Mouse (Mus musculus): ENCODE data around the gene Rasgef1b. TPM values are rescaled to one million over a fixed set of nuclear protein-coding genes. Genes with fewer than 3 reads are reported as not detected.
A peak's percentile ranks its signal among the peaks of the same experiment; 100 is the strongest.

Gene Rasgef1b
- polyA plus RNA-seq, 1 experiment from 2014 or later: 13.3 TPM

DNA sequence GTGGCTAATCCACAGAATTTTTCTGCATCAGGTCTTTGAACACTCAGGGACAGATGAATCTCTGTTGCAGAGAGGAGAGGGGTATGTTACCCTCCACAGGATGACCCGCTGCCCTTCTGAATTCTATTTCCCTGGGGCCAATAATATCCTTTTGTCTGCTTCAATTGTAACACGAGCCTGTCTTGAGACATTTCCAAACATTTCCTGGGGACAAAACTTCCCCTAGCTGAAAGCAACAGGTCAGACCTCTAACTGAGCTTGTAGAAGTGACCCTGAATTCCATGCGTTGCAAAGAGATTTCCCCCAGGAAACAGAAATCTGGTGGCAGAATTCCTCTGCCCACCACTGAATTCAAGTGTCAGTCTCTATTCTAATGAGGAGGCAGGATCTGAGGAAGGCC is 169.1 kb downstream of the Rasgef1b start:
- no peak overlapping the region for H3K27ac ChIP-seq (ENCODE audit: low read depth, low read length)
- H3K4me1 ChIP-seq (replicated peaks; ENCODE audit: control insufficient read depth, insufficient read depth, low read length): no peaks in the 10 kb centered on the region
- H3K9me3 ChIP-seq (ENCODE audit: control insufficient read depth, low read length): no peaks in the 10 kb centered on the region
- ATAC-seq (replicated peaks; ENCODE audit: low FRiP score) (no peak), DNase-seq (ENCODE audit: low spot score) (no peak)
- no peaks in the 10 kb centered on the region for H3K27me3 ChIP-seq (replicated peaks; ENCODE audit: control insufficient read depth, insufficient read depth, low read length)
- H3K4me2 ChIP-seq: no peak overlapping the region
- no peak overlapping the region for H3K9ac ChIP-seq (ENCODE audit: low read depth, low read length)
- H3K4me3 ChIP-seq (ENCODE audit: low read depth, low read length): no peak overlapping the region
- WGBS: 58% methylated on average over 3 of the region's 3 CpGs
- H3K36me3 ChIP-seq (ENCODE audit: control insufficient read depth, insufficient read depth, low read length): no peaks in the 10 kb centered on the region

DNA sequence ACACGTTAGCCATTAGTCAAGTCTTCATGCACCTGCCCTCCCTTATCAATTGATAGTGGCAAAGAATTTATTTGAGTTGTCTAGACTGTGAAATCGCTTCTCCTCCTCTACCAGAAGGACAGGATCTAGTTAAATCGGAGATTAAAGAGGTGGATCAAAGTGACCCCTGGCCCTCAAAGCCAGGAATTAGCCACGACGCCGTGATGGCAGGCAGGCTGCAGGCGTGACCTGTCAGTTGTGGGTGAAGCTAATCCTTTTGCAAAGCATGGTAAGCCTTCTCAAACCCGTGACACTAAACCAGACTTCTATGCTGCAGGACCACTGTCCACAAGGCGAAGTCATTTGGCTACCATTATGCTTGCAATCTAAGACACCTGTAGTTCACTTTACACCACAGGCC is 170.6 kb downstream of the Rasgef1b start:
- H3K9me3 ChIP-seq (ENCODE audit: control insufficient read depth, low read length): no peaks in the 10 kb centered on the region
- H3K4me1 ChIP-seq (replicated peaks; ENCODE audit: control insufficient read depth, insufficient read depth, low read length): no peaks in the 10 kb centered on the region
- H3K4me3 ChIP-seq (ENCODE audit: low read depth, low read length): no peak overlapping the region
- H3K9ac ChIP-seq (ENCODE audit: low read depth, low read length): no peak overlapping the region
- H3K27me3 ChIP-seq (replicated peaks; ENCODE audit: control insufficient read depth, insufficient read depth, low read length): no peaks in the 10 kb centered on the region
- no peak for ATAC-seq (replicated peaks; ENCODE audit: low FRiP score)
- 70% methylated on average over 9 of the region's 9 CpGs for WGBS
- H3K4me2 ChIP-seq: no peak overlapping the region
- DNase-seq (ENCODE audit: low spot score): no peak
- no peaks in the 10 kb centered on the region for H3K36me3 ChIP-seq (ENCODE audit: control insufficient read depth, insufficient read depth, low read length)
- no peak overlapping the region for H3K27ac ChIP-seq (ENCODE audit: low read depth, low read length)

DNA sequence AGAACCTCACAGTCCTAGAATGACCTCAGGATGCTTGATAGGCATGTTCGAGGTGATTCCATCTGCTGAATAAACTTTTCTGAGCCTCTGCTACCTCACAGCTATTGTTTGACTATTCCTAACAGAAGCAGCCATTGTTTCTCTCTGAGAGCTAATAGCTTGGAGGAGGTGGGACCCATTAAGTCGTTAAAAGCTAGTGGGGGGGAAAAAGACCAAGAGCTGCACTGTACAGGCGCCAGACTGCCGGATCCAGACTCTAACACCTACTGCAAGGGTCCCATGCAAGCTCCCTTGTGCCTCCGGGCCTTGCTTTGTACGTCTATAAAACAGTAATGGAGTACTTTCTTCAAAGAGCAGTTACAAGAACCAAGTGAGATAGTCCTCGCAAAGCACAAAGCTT is 176.2 kb downstream of the Rasgef1b start:
- no peak for ATAC-seq (replicated peaks; ENCODE audit: low FRiP score)
- WGBS: 68% methylated on average over 7 of the region's 7 CpGs
- H3K9me3 ChIP-seq (ENCODE audit: control insufficient read depth, low read length): no peaks in the 10 kb centered on the region
- no peak overlapping the region for H3K4me3 ChIP-seq (ENCODE audit: low read depth, low read length)
- no peak overlapping the region for H3K9ac ChIP-seq (ENCODE audit: low read depth, low read length)
- H3K4me2 ChIP-seq: no peak overlapping the region
- no peak overlapping the region for H3K27ac ChIP-seq (ENCODE audit: low read depth, low read length)
- H3K27me3 ChIP-seq (replicated peaks; ENCODE audit: control insufficient read depth, insufficient read depth, low read length): no peaks in the 10 kb centered on the region
- no peaks in the 10 kb centered on the region for H3K4me1 ChIP-seq (replicated peaks; ENCODE audit: control insufficient read depth, insufficient read depth, low read length)
- H3K36me3 ChIP-seq (ENCODE audit: control insufficient read depth, insufficient read depth, low read length): no peaks in the 10 kb centered on the region
- no peak for DNase-seq (ENCODE audit: low spot score)

DNA sequence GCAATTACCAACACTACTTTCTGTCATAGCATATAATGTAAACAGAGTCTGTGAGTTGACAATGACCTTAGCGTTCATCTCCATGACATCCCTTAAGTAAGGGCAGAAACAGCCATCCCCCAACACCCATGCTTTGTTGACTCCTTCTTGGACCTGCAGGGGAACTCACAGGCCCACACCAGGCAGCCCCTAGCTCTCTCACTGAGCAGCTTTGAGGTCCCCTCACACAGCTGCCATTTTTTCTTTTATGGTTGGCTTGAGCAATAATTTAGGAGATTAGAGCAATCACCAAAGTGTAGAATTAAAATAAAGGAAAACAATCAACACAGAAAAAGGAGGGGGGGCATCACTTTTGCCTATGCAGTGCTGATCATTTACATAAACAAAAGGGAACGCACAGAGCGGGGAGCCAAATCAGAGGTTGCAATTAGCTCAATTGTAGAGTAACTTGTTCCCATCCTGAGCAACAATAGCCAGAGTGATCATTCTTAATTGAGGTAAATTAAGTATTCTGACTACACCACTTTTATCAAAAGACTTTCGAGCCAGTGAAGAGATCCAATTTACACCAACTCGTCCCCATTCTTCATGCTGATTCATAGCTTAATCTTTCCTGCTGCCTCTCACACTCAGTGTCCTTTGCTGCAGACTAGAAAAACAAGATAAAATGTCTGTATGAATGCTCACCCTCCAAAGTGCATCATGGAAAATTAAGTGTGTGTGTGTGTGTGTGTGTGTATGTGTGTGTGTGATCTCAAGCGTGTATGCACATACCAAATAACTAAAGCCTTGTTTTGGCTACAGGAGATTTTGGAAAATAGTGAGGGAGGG is 184.0 kb downstream of the Rasgef1b start:
- no peaks in the 10 kb centered on the region for H3K9me3 ChIP-seq (ENCODE audit: control insufficient read depth, low read length)
- H3K4me1 ChIP-seq (replicated peaks; ENCODE audit: control insufficient read depth, insufficient read depth, low read length): peaks cover 14% of the 10 kb centered on the region
- H3K9ac ChIP-seq (ENCODE audit: low read depth, low read length): no peak overlapping the region
- H3K4me2 ChIP-seq: no peak overlapping the region
- 65% methylated on average over 6 of the region's 6 CpGs for WGBS
- DNase-seq (ENCODE audit: low spot score) (no peak), ATAC-seq (replicated peaks; ENCODE audit: low FRiP score) (no peak)
- no peaks in the 10 kb centered on the region for H3K27me3 ChIP-seq (replicated peaks; ENCODE audit: control insufficient read depth, insufficient read depth, low read length)
- no peak overlapping the region for H3K4me3 ChIP-seq (ENCODE audit: low read depth, low read length)
- H3K36me3 ChIP-seq (ENCODE audit: control insufficient read depth, insufficient read depth, low read length): no peaks in the 10 kb centered on the region
- H3K27ac ChIP-seq (ENCODE audit: low read depth, low read length): no peak overlapping the region

DNA sequence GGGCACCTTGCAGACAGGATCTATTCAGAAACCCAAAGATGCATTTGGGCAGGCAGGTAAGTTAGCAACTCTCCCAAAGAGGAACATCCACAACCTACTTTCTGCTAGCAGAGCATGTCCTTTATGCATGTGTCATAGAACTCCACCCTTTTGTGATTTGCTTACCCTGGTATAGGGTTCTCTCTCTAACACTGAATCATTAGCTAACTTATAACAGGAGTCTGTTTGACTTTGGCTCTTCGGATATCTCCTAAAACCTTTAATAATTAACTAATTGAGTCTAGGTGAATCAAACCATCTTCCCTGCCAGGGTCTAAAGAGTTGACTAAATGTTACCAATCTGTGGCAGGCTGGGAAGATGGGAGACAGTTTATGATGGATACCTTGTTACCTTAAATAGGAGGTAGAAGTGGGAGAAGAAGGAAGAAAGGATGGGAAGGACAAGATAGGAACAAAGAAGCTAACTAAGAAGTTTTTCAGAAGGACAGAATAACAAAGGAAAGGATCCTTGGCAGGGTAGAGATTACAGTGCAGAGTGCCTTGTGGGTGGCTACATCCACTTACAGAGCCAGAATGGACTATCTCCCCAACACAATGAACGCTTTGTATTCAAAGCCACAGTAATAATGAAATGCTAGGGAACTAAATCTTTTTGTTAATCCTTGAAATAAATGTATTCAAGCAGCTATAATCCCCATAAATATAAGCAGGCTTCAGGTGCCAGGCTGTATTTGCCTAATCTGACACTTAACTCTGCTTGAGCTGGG is 186.7 kb downstream of the Rasgef1b start:
- DNase-seq (ENCODE audit: low spot score) (no peak), ATAC-seq (replicated peaks; ENCODE audit: low FRiP score) (peak; percentile 32; the same call in 1 of the 2 replicates)
- H3K4me1 ChIP-seq (replicated peaks; ENCODE audit: control insufficient read depth, insufficient read depth, low read length): peaks cover 14% of the 10 kb centered on the region
- H3K4me2 ChIP-seq: peak overlapping the region; percentile 42
- H3K27ac ChIP-seq (ENCODE audit: low read depth, low read length): peak overlapping the region; percentile 41; the same call in 1 of the 2 replicates
- no peaks in the 10 kb centered on the region for H3K27me3 ChIP-seq (replicated peaks; ENCODE audit: control insufficient read depth, insufficient read depth, low read length)
- WGBS: 72% methylated on average over 2 of the region's 2 CpGs
- no peak overlapping the region for H3K9ac ChIP-seq (ENCODE audit: low read depth, low read length)
- no peaks in the 10 kb centered on the region for H3K9me3 ChIP-seq (ENCODE audit: control insufficient read depth, low read length)
- no peaks in the 10 kb centered on the region for H3K36me3 ChIP-seq (ENCODE audit: control insufficient read depth, insufficient read depth, low read length)
- no peak overlapping the region for H3K4me3 ChIP-seq (ENCODE audit: low read depth, low read length)

DNA sequence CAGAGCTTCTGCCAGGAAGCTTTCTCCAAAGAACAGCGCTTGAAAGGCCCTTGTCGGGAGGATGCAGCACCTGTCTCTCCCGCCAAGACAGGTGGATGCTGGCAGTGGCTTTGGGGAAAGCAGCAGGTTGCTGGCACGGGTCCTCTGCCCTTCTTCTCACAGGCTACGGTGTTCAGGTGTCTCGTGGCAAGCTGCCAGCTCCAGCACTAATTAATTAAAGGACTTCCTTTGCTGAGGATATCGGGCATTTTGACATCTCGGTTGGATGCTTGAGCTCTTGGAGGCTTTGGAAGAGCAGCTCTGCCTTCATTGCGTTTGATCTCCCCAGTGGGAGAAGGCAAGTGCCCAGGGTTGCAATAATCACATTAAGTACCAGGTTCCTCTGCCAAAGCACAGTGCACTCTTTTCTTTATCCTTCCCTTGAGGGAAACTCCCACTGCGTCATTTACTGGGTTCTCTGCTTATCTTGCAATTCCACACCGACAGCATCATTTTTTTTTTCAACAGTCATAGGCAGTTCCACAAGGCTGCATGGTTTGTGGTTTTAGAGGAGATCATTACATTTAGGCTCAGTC is 187.5 kb downstream of the Rasgef1b start:
- peak; percentile 79 for ATAC-seq (replicated peaks; ENCODE audit: low FRiP score)

DNA sequence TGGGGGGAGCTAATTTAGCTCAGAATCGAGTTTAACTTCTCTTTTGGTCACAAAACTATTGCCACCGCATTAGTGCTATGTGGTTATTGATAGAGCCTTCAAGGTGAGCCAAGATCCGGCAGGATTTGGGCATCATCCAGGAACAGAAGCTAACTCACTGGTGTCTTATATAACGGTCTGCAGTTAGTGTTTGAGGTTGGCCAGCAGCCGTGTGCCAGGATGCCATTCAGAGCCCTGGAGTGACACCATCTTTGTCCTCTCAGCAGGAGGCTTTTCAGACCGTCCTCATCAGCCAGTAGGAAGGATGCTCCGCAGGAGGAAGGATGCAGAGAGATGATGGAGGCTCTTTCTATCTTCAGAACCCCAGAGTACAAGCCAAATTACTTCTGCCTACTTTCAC is 195.4 kb downstream of the Rasgef1b start:
- 78% methylated on average over 7 of the region's 7 CpGs for WGBS
- H3K27ac ChIP-seq (ENCODE audit: low read depth, low read length): no peak overlapping the region
- H3K27me3 ChIP-seq (replicated peaks; ENCODE audit: control insufficient read depth, insufficient read depth, low read length): peaks cover 3% of the 10 kb centered on the region
- no peak overlapping the region for H3K4me3 ChIP-seq (ENCODE audit: low read depth, low read length)
- H3K4me1 ChIP-seq (replicated peaks; ENCODE audit: control insufficient read depth, insufficient read depth, low read length): no peaks in the 10 kb centered on the region
- ATAC-seq (replicated peaks; ENCODE audit: low FRiP score) (no peak), DNase-seq (ENCODE audit: low spot score) (no peak)
- no peaks in the 10 kb centered on the region for H3K9me3 ChIP-seq (ENCODE audit: control insufficient read depth, low read length)
- H3K9ac ChIP-seq (ENCODE audit: low read depth, low read length): no peak overlapping the region
- no peak overlapping the region for H3K4me2 ChIP-seq
- H3K36me3 ChIP-seq (ENCODE audit: control insufficient read depth, insufficient read depth, low read length): no peaks in the 10 kb centered on the region

More for the DNA sequence above, 187.5 kb downstream of the Rasgef1b start:
- Histone ChIP-seq H3K4me1 (replicated peaks; ENCODE audit: control insufficient read depth, insufficient read depth, low read length) (peaks cover 14% of the 10 kb centered on the region), H3K27me3 (replicated peaks; ENCODE audit: control insufficient read depth, insufficient read depth, low read length) (no peaks in the 10 kb centered on the region), H3K9ac (ENCODE audit: low read depth, low read length) (peak overlapping the region; percentile 43; the same call in 1 of the 2 replicates), H3K27ac (ENCODE audit: low read depth, low read length) (peak overlapping the region; percentile 41; the same call in 1 of the 2 replicates), H3K9me3 (ENCODE audit: control insufficient read depth, low read length) (no peaks in the 10 kb centered on the region), H3K4me2 (peak overlapping the region; percentile 42), H3K36me3 (ENCODE audit: control insufficient read depth, insufficient read depth, low read length) (no peaks in the 10 kb centered on the region), H3K4me3 (ENCODE audit: low read depth, low read length) (no peak overlapping the region)
- DNase-seq (ENCODE audit: low spot score): no peak
- WGBS: 45% methylated on average over 11 of the region's 11 CpGs

DNA sequence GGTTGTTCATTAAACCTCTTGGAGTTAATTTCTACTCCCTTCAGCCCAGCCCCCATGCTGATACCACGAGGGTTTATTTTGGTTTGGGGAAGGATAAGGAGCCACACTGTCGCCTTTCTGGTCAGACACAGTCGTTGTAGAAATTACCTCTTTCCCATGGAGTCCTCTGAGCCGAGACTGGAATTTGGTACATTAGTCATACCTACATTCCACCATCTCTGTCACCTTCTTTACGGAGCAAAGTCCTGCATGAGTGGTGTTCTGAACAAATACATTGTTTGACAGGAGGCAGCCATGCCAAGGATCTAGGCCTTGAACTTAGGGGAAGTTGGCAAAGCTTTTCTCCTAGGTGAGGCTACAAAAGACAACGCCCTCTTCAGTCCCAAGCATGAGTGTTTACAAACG is 202.1 kb downstream of the Rasgef1b start:
- no peak overlapping the region for H3K4me3 ChIP-seq (ENCODE audit: low read depth, low read length)
- H3K9me3 ChIP-seq (ENCODE audit: control insufficient read depth, low read length): no peaks in the 10 kb centered on the region
- DNase-seq (ENCODE audit: low spot score) (no peak), ATAC-seq (replicated peaks; ENCODE audit: low FRiP score) (no peak)
- WGBS: 62% methylated on average over 7 of the region's 7 CpGs
- H3K4me1 ChIP-seq (replicated peaks; ENCODE audit: control insufficient read depth, insufficient read depth, low read length): peaks cover 12% of the 10 kb centered on the region
- H3K36me3 ChIP-seq (ENCODE audit: control insufficient read depth, insufficient read depth, low read length): no peaks in the 10 kb centered on the region
- no peak overlapping the region for H3K4me2 ChIP-seq
- no peaks in the 10 kb centered on the region for H3K27me3 ChIP-seq (replicated peaks; ENCODE audit: control insufficient read depth, insufficient read depth, low read length)
- no peak overlapping the region for H3K27ac ChIP-seq (ENCODE audit: low read depth, low read length)
- H3K9ac ChIP-seq (ENCODE audit: low read depth, low read length): no peak overlapping the region

Data from liver, embryonic 11.5 days (tissue).